Mouse (Mus musculus) G1E (cell line): ENCODE results near the gene Skap1. TPM values are rescaled to one million over a fixed set of nuclear protein-coding genes. Genes with fewer than 3 reads are reported as not detected.
A peak's percentile ranks its signal among the peaks of the same experiment; 100 is the strongest.

Experiments used
- ATAC-seq: 2 replicates; pipeline ENCODE4 v1.8.0; 2016; ENCODE audit warnings: mild to moderate bottlenecking; ENCODE audit not compliant: insufficient number of reproducible peaks, poor library complexity, low FRiP score, severe bottlenecking; ENCODE audit errors: extremely low read depth
- DNase-seq: peaks from one replicate; pipeline ENCODE4 v3.0.0; 2012; ENCODE audit warnings: low spot score
- H3K27me3 ChIP-seq: 2 replicates; pipeline ENCODE4 v1.6.1; 2012; ENCODE audit warnings: mild to moderate bottlenecking, low read length, inconsistent platforms; ENCODE audit not compliant: insufficient read depth
- H3K36me3 ChIP-seq: replicated peaks from 2 replicates; pipeline ENCODE3; 2012; ENCODE audit warnings: mild to moderate bottlenecking, inconsistent platforms
- H3K4me1 ChIP-seq: 2 replicates; pipeline ENCODE4 v1.6.1; 2012; ENCODE audit warnings: low read depth, low read length, inconsistent platforms, mixed read lengths; ENCODE audit not compliant: insufficient read depth
- H3K4me3 ChIP-seq: 2 replicates; pipeline ENCODE4 v1.5.1; 2012; ENCODE audit warnings: low read depth, mild to moderate bottlenecking, inconsistent platforms, low read length, moderate library complexity, mixed read lengths
- H3K9me3 ChIP-seq: replicated peaks from 2 replicates; pipeline ENCODE4 v1.6.1; 2012; ENCODE audit warnings: inconsistent platforms
- CTCF ChIP-seq: IDR thresholded peaks from 2 replicates; pipeline ENCODE4 v1.5.1; 2012; ENCODE audit warnings: low read depth, low read length, inconsistent platforms, mixed read lengths
- GATA1 ChIP-seq: IDR thresholded peaks from 2 replicates; pipeline ENCODE4 v1.6.1; 2012; ENCODE audit warnings: borderline replicate concordance, low read length, inconsistent platforms, mixed read lengths
- GATA2 ChIP-seq: IDR thresholded peaks from 2 replicates; pipeline ENCODE4 v1.6.1; 2012; ENCODE audit warnings: low read depth, low read length, inconsistent platforms, borderline replicate concordance
- POLR2AphosphoS5 ChIP-seq: IDR thresholded peaks from 2 replicates; pipeline ENCODE4 v1.6.1; 2012; ENCODE audit warnings: low read depth, low read length, inconsistent platforms; ENCODE audit not compliant: insufficient replicate concordance
- TAL1 ChIP-seq: conservative IDR thresholded peaks from 2 replicates; pipeline ENCODE4 v1.6.1; 2012; ENCODE audit warnings: low read depth, low read length, inconsistent platforms, mixed read lengths
- polyA plus RNA-seq: library from polyadenylated mRNA; stranded (reverse); fragments of >175 nt; gene quantifications from 2 replicates; pipeline ENCODE4 v1.2.3, GENCODE M21; 2012
- total RNA-seq, 2 experiments: library from RNA; stranded (forward) in 1 of 2; stranded (reverse) in 1 of 2; fragments of 200-1000 nt in 1 of 2; fragments of >200 nt in 1 of 2; fragmentation: Nextera tagmentation in 1 of 2; gene quantifications; 2 replicates each; pipeline ENCODE4 v1.2.3; 2014 to 2017

Skap1 gene
- total and polyA plus RNA-seq, 3 experiments = 0.55 TPM; not detected in 2

DNA sequence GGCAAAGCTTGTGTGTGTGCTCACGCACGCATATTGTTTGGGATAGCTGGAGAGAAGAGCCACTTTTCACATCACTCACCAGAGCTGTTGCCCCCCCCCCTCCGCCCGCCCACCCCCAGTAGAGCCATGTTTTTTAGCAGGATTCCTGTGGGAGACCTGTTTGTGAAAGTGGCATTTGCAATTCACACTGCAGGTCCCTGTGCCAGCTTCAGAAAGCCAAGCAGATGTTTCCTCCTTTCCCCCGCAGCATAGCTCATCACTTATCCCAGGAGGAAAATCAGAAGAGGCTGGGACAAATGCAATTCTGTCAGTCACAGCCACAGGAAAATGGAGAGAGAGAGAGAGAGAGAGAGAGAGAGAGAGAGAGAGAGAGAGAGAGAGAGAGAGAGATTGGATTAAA lies 155.2 kb downstream of the Skap1 start:
- ATAC-seq (no peak), DNase-seq (no peak)
- TF ChIP-seq POLR2AphosphoS5 (no peak), GATA1 (no peak), TAL1 (no peak), CTCF (no peak), GATA2 (no peak)
- Histone ChIP-seq H3K36me3 (no peaks in the 10 kb centered on the region), H3K4me1 (no peaks in the 10 kb centered on the region), H3K27me3 (0 out of 2 replicates have a peak, but pooled peaks cover 7% of the 10 kb centered on the region), H3K9me3 (no peaks in the 10 kb centered on the region), H3K4me3 (no peak overlapping the region)

DNA sequence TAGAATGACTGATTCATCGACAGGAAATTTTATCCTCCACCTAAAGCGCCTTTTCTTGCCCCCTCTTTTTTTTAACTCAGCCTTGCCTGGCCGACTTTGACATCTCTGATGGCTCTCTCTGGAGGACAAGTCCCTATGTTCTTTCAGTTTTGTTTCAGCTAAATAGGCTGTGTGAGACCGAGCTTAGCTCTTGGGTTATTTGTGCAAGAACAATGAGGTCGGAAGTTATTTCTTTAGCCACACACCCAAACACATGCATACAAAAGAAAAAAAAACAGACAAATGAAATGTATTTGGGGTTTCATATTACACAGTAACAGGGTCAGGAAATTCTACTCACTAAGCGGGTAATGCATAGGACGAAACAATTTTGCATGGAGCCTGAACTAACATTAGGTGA lies 155.6 kb downstream of the Skap1 start:
- H3K9me3 ChIP-seq = no peaks in the 10 kb centered on the region
- H3K36me3 ChIP-seq = no peaks in the 10 kb centered on the region
- 0 out of 2 replicates have a peak, but pooled peaks cover 7% of the 10 kb centered on the region for H3K27me3 ChIP-seq
- DNase-seq = no peak
- ATAC-seq = no peak
- H3K4me1 ChIP-seq = no peaks in the 10 kb centered on the region
- no peak overlapping the region for H3K4me3 ChIP-seq
- no peak for TF ChIP-seq GATA1
- no peak for TF ChIP-seq GATA2
- no peak for TF ChIP-seq CTCF
- no peak for TF ChIP-seq POLR2AphosphoS5
- TF ChIP-seq TAL1 = no peak

DNA sequence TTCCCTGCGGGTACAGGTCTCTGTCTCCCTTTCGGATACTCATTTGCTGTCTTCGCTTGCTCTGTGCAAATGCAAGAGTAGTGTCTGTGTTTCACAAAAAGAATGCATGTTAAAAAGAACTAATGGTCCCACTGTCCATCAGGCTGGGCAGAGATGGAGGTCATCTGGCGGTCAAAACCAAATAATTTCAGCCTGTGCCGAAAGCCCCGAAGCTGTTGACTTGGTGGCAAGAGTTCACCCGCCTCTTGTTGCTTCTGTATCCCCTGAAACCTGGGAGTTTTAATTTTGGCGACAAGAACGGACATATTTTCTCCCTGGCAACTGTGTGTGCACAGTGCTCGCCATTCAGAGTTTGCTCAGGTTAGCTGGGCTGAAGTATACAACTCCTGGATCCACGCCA lies 156.3 kb downstream of the Skap1 start:
- Histone ChIP-seq H3K27me3 (0 out of 2 replicates have a peak, but pooled peaks cover 7% of the 10 kb centered on the region), H3K4me3 (no peak overlapping the region), H3K4me1 (no peaks in the 10 kb centered on the region), H3K9me3 (no peaks in the 10 kb centered on the region), H3K36me3 (no peaks in the 10 kb centered on the region)
- no peak for DNase-seq
- no peak for TF ChIP-seq POLR2AphosphoS5
- TF ChIP-seq GATA1 = no peak
- TF ChIP-seq GATA2 = no peak
- TF ChIP-seq TAL1 = no peak
- no peak for TF ChIP-seq CTCF
- no peak for ATAC-seq

DNA sequence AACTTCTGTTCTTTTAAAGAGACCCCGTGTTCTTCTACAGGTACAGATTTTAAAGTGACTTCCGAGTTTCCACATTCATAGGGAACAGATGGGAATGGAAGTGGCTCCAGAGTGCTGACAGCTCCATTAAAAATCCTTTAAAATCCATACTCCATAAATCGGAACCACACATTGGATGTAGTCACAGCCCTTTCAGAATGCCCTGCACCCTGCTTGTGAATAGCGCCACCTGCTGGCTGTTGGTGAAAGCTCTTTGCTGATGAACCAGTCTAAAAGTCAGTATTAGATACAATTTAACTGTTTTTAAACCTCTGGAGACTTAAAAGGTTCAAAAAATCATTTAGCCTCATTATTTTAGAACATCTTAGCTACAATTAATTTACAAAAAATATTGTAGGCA lies 156.8 kb downstream of the Skap1 start:
- H3K4me1 ChIP-seq = no peaks in the 10 kb centered on the region
- ATAC-seq (no peak), DNase-seq (peak; percentile 25)
- H3K4me3 ChIP-seq = no peak overlapping the region
- no peaks in the 10 kb centered on the region for H3K9me3 ChIP-seq
- 0 out of 2 replicates have a peak, but pooled peaks cover 7% of the 10 kb centered on the region for H3K27me3 ChIP-seq
- H3K36me3 ChIP-seq = no peaks in the 10 kb centered on the region
- no peak for TF ChIP-seq POLR2AphosphoS5
- TF ChIP-seq CTCF = peak; percentile 50; the same call in 1 of the 2 replicates

DNA sequence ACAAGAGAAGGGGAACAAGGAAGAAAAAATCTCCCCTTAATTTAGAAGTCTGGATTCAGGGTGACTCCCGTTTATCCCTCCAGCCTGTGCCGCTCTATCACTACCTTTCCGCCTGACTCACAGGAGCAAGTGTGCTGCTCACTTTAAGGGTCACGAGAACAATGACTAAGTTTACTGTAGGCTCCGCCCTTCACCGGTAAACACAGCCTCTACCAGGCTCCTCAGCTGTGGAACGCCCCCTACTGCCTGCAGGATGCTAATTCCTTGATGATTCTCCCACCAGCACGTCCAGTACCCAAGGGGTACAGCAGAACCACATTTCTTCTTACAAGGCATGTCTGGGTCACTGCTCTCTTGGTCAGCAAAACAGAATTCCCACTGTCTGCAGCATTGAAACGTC lies 158.4 kb downstream of the Skap1 start:
- H3K4me1 ChIP-seq = no peaks in the 10 kb centered on the region
- DNase-seq (no peak), ATAC-seq (no peak)
- H3K4me3 ChIP-seq = no peak overlapping the region
- 0 out of 2 replicates have a peak, but pooled peaks cover 7% of the 10 kb centered on the region for H3K27me3 ChIP-seq
- TF ChIP-seq POLR2AphosphoS5 (no peak), GATA1 (no peak), GATA2 (no peak), CTCF (no peak), TAL1 (no peak)
- H3K36me3 ChIP-seq = no peaks in the 10 kb centered on the region
- H3K9me3 ChIP-seq = no peaks in the 10 kb centered on the region

DNA sequence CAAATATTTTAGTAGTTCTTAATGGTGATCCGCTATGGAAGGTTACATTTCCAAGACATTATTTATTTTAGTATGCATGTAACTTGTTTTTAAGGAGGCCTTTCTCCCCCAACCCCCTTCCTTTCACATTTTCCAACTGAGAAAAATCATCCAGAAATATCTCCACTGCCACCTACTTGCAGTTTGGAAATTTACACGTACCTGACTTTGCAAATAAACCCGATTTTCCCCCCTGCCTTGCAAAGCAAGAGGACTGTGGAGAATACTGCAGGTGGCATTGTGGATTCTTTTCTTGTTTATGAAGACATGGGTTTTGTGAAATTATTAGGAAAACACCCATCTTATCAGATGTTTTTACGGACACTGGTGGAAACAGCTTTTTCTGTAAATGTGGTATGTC lies 160.0 kb downstream of the Skap1 start:
- no peak for ATAC-seq

More for the DNA sequence above, 160.0 kb downstream of the Skap1 start:
- no peak for DNase-seq
- H3K4me1 ChIP-seq = no peaks in the 10 kb centered on the region
- H3K36me3 ChIP-seq = no peaks in the 10 kb centered on the region
- H3K27me3 ChIP-seq = 0 out of 2 replicates have a peak, but pooled peaks cover 7% of the 10 kb centered on the region
- TF ChIP-seq TAL1 (no peak), GATA2 (no peak), POLR2AphosphoS5 (no peak), GATA1 (no peak), CTCF (no peak)
- H3K4me3 ChIP-seq = no peak overlapping the region
- H3K9me3 ChIP-seq = no peaks in the 10 kb centered on the region
